Comparison of ENCODE assay signal across 13 mouse cellular contexts in genomic region chr6:125061493-125061892, GRCm38 (mm10). TPM values are rescaled to one million over a fixed set of nuclear protein-coding genes. Genes with fewer than 3 reads are reported as not detected.
A peak's percentile ranks its signal among the peaks of the same experiment; 100 is the strongest.
DNase-seq lines count a peak whose midpoint lies in the region; ATAC-seq lines count a peak whose summit lies in the region.
"Had no signal": no experiment of that assay in that cellular context is flagged by ENCODE, and none has a peak within 500 bp of the region (broad histone marks: within the 10 kb centered on the region; RNA-seq: fewer than 3 reads in every experiment).

No protein-coding gene starts in this region.

- H3K9ac ChIP-seq in forebrain, embryonic 16.5 days (replicated peaks; ENCODE audit: low read depth, low read length), result no peak overlapping the region
- H3K9ac ChIP-seq in kidney, embryonic 15.5 days, result no peak overlapping the region

- no peak for ATAC-seq in forebrain, embryonic 16.5 days
- peak; percentile 87 for ATAC-seq in kidney, embryonic 15.5 days (replicated peaks; ENCODE audit: low FRiP score)

- no peaks in the 10 kb centered on the region for H3K27me3 ChIP-seq in forebrain, embryonic 10.5 days (ENCODE audit: poor library complexity, severe bottlenecking)
- H3K27me3 ChIP-seq in forebrain, embryonic 16.5 days (replicated peaks; ENCODE audit: control insufficient read depth, insufficient read depth, low read length), result no peaks in the 10 kb centered on the region
- H3K27me3 ChIP-seq in kidney, embryonic 15.5 days, result no peaks in the 10 kb centered on the region

- H3K27ac ChIP-seq in forebrain, embryonic 10.5 days, result 0 out of 2 replicates have a peak overlapping the region, but pooled peaks have one; percentile 40
- H3K27ac ChIP-seq in forebrain, embryonic 16.5 days (ENCODE audit: low read length), result no peak overlapping the region
- no peak overlapping the region for H3K27ac ChIP-seq in kidney, embryonic 15.5 days

- no peak for DNase-seq in forebrain, embryonic 10.5 days (ENCODE audit: extremely low spot score, low spot score)
- DNase-seq in kidney, postnatal 14 days, result no peak
- DNase-seq in thymus, postnatal 4 days, result peak; percentile 7
- no peak for DNase-seq in thymus, adult 18-20 months
- DNase-seq in retina, postnatal 1 day, result peak; percentile 17
- DNase-seq in thymus, postnatal 36 days, result no peak
- DNase-seq: cerebellum, adult 18-20 months; embryo, embryonic 11 days; layer of hippocampus, adult 9-11 months; left cerebral cortex, postnatal 4 days; lung, postnatal 36 days had no signal

- no peaks in the 10 kb centered on the region for H3K36me3 ChIP-seq in forebrain, embryonic 10.5 days (replicated peaks)
- H3K36me3 ChIP-seq in forebrain, embryonic 16.5 days (ENCODE audit: control insufficient read depth, insufficient read depth), result no peaks in the 10 kb centered on the region
- H3K36me3 ChIP-seq in kidney, embryonic 15.5 days, result no peaks in the 10 kb centered on the region

- H3K9me3 ChIP-seq in forebrain, embryonic 10.5 days, result no peaks in the 10 kb centered on the region
- H3K9me3 ChIP-seq in forebrain, embryonic 16.5 days (ENCODE audit: control insufficient read depth, low read length), result no peaks in the 10 kb centered on the region
- H3K9me3 ChIP-seq in kidney, embryonic 15.5 days (replicated peaks), result no peaks in the 10 kb centered on the region

- peaks cover 15% of the 10 kb centered on the region for H3K4me1 ChIP-seq in forebrain, embryonic 10.5 days
- no peaks in the 10 kb centered on the region for H3K4me1 ChIP-seq in forebrain, embryonic 16.5 days (replicated peaks; ENCODE audit: control insufficient read depth, insufficient read depth, low read length)
- H3K4me1 ChIP-seq in kidney, embryonic 15.5 days, result peaks cover 12% of the 10 kb centered on the region

- 44% methylated on average over 6 of the region's 6 CpGs for WGBS in forebrain, embryonic 10.5 days
- WGBS in forebrain, embryonic 16.5 days, result 38% methylated on average over 6 of the region's 6 CpGs
- 15% methylated on average over 6 of the region's 6 CpGs for WGBS in kidney, embryonic 15.5 days

- H3K4me2 ChIP-seq in forebrain, embryonic 16.5 days (ENCODE audit: low read length), result no peak overlapping the region
- H3K4me2 ChIP-seq in kidney, embryonic 15.5 days, result no peak overlapping the region

- no peak overlapping the region for H3K4me3 ChIP-seq in forebrain, embryonic 10.5 days
- H3K4me3 ChIP-seq in forebrain, embryonic 16.5 days (replicated peaks; ENCODE audit: low read length), result no peak overlapping the region
- H3K4me3 ChIP-seq in kidney, embryonic 15.5 days (replicated peaks), result no peak overlapping the region

RNA-seq across cellular contexts. Expression of gene Lpar5, which starts 6.2 kb away (rescaled TPM):
- 0.22 and 0.30 TPM in 2 replicates for polyA plus RNA-seq in forebrain, embryonic 10.5 days (2016; fragmentation: Nextera tagmentation; extraction: Ambion mirVana)
- polyA plus RNA-seq in forebrain, embryonic 16.5 days (2015; fragmentation: Nextera tagmentation; extraction: Ambion mirVana), result 0.44 and 0.60 TPM in 2 replicates
- 0.33 and 0.55 TPM in 2 replicates for polyA plus RNA-seq in kidney, embryonic 15.5 days (2015; fragmentation: Nextera tagmentation; extraction: Ambion mirVana)

RNA-seq across cellular contexts. Expression of gene Acrbp, which starts 12.0 kb away (rescaled TPM):
- polyA plus RNA-seq in forebrain, embryonic 10.5 days (2016; fragmentation: Nextera tagmentation; extraction: Ambion mirVana), result 12.8 and 12.9 TPM in 2 replicates
- 21.4 and 31.6 TPM in 2 replicates for polyA plus RNA-seq in forebrain, embryonic 16.5 days (2015; fragmentation: Nextera tagmentation; extraction: Ambion mirVana)
- polyA plus RNA-seq in kidney, embryonic 15.5 days (2015; fragmentation: Nextera tagmentation; extraction: Ambion mirVana), result 14.4 and 15.4 TPM in 2 replicates

RNA-seq across cellular contexts. Expression of gene Ing4, which starts 21.9 kb away (rescaled TPM):
- polyA plus RNA-seq in forebrain, embryonic 10.5 days (2016; fragmentation: Nextera tagmentation; extraction: Ambion mirVana), result 117 and 121 TPM in 2 replicates
- 200 and 204 TPM in 2 replicates for polyA plus RNA-seq in forebrain, embryonic 16.5 days (2015; fragmentation: Nextera tagmentation; extraction: Ambion mirVana)
- 135 and 138 TPM in 2 replicates for polyA plus RNA-seq in kidney, embryonic 15.5 days (2015; fragmentation: Nextera tagmentation; extraction: Ambion mirVana)

RNA-seq across cellular contexts. Expression of gene Chd4, which starts 34.3 kb away (rescaled TPM):
- 91.0 and 99.4 TPM in 2 replicates for polyA plus RNA-seq in forebrain, embryonic 10.5 days (2016; fragmentation: Nextera tagmentation; extraction: Ambion mirVana)
- 78.1 and 79.8 TPM in 2 replicates for polyA plus RNA-seq in forebrain, embryonic 16.5 days (2015; fragmentation: Nextera tagmentation; extraction: Ambion mirVana)
- 99.2 and 100 TPM in 2 replicates for polyA plus RNA-seq in kidney, embryonic 15.5 days (2015; fragmentation: Nextera tagmentation; extraction: Ambion mirVana)

RNA-seq across cellular contexts. Expression of gene Zfp384, which starts 52.5 kb away (rescaled TPM):
- polyA plus RNA-seq in forebrain, embryonic 10.5 days (2016; fragmentation: Nextera tagmentation; extraction: Ambion mirVana), result 8.2 and 12.1 TPM in 2 replicates
- 15.2 and 19.0 TPM in 2 replicates for polyA plus RNA-seq in forebrain, embryonic 16.5 days (2015; fragmentation: Nextera tagmentation; extraction: Ambion mirVana)
- polyA plus RNA-seq in kidney, embryonic 15.5 days (2015; fragmentation: Nextera tagmentation; extraction: Ambion mirVana), result 16.1 and 17.8 TPM in 2 replicates

Comparison
In these comparisons a context has a peak if more than half of its experiments do, and no peak if none do; other contexts are left out.
1. DNase-seq: peak in thymus, postnatal 4 days (single experiment) and retina, postnatal 1 day (single experiment); none in forebrain, embryonic 10.5 days (single experiment), kidney, postnatal 14 days (single experiment), thymus, adult 18-20 months (0 of 2) and thymus, postnatal 36 days (0 of 2).